8 mouse cellular contexts compared by ENCODE assay signal in the genomic region with DNA sequence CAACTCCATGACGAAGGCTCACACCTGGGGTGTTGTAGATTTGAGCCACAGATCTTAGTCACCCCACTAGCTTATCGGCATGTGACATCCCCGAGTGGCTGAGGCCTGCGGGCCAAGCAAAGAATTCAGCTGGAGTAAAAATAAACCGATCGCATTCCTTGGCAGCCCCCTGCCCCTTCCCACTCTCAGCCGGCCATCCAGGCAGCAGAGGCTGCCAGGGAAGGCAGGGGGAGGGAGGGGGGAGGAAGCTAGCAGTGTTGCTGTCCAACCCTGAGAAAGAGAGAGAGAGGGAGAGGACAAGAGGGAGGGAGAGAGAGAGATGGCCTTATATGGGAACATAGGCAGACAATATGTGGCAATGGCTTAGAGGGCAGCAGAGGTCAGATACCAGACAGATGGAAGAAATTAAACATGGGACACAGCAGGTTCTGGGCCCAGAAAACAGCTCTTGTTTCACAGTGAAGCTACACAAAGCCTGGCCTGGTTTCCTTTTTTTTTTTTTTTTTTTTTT. TPM values are rescaled to one million over a fixed set of nuclear protein-coding genes. Genes with fewer than 3 reads are reported as not detected.
DNase-seq lines count a peak whose midpoint lies in the region; ATAC-seq and TF ChIP-seq lines count a peak whose summit lies in the region.

No protein-coding gene starts in this region.

- H3K4me3 ChIP-seq in liver, adult 2 months (ENCODE audit: insufficient read depth, low read depth, low read length): no peak overlapping the region
- no peak overlapping the region for H3K4me3 ChIP-seq in liver, embryonic 11.5 days (ENCODE audit: low read depth, low read length)
- no peak overlapping the region for H3K4me3 ChIP-seq in embryonic facial prominence, embryonic 13.5 days
- no peak overlapping the region for H3K4me3 ChIP-seq in heart, embryonic 16.5 days (ENCODE audit: low read length)
- H3K4me3 ChIP-seq in neural tube, embryonic 15.5 days (replicated peaks): no peak overlapping the region

- no peak for TF ChIP-seq POLR2A in liver, adult 2 months (IDR thresholded peaks at IDR 0.05; ENCODE audit: extremely low read depth, insufficient read depth, low read length)

- no peak overlapping the region for H3K9ac ChIP-seq in liver, adult 2 months (ENCODE audit: low read depth, low read length)
- H3K9ac ChIP-seq in liver, embryonic 11.5 days (ENCODE audit: low read depth, low read length): no peak overlapping the region
- no peak overlapping the region for H3K9ac ChIP-seq in embryonic facial prominence, embryonic 13.5 days
- peak overlapping the region; percentile 56 for H3K9ac ChIP-seq in heart, embryonic 16.5 days (ENCODE audit: low read length)
- no peak overlapping the region for H3K9ac ChIP-seq in neural tube, embryonic 15.5 days (replicated peaks)

- no peaks in the 10 kb centered on the region for H3K9me3 ChIP-seq in liver, embryonic 11.5 days (ENCODE audit: control insufficient read depth, low read length)
- H3K9me3 ChIP-seq in embryonic facial prominence, embryonic 13.5 days: no peaks in the 10 kb centered on the region
- H3K9me3 ChIP-seq in heart, embryonic 16.5 days (replicated peaks; ENCODE audit: control insufficient read depth, low read length): no peaks in the 10 kb centered on the region
- no peaks in the 10 kb centered on the region for H3K9me3 ChIP-seq in neural tube, embryonic 15.5 days (replicated peaks)

- TF ChIP-seq CTCF in liver, adult 2 months (IDR thresholded peaks at IDR 0.05; ENCODE audit: low read depth, low read length): no peak

- DNase-seq in liver, adult 2 months (ENCODE audit: extremely low read depth, low read depth, low spot score): peak; percentile 26
- no peak for DNase-seq in liver, embryonic 11.5 days (ENCODE audit: low spot score)
- peak; percentile 73 to 85 for DNase-seq in kidney, postnatal 4 days
- DNase-seq in spleen, postnatal 36 days (ENCODE audit: low spot score in 2 of 2): no peak
- DNase-seq in thymus, adult 18-20 months: no peak

- no peak overlapping the region for H3K4me2 ChIP-seq in liver, embryonic 11.5 days
- no peak overlapping the region for H3K4me2 ChIP-seq in embryonic facial prominence, embryonic 13.5 days
- 0 out of 2 replicates have a peak overlapping the region, but pooled peaks have one; percentile 7 for H3K4me2 ChIP-seq in heart, embryonic 16.5 days (ENCODE audit: low read depth, low read length)
- H3K4me2 ChIP-seq in neural tube, embryonic 15.5 days: no peak overlapping the region

- no peaks in the 10 kb centered on the region for H3K79me2 ChIP-seq in liver, adult 2 months (ENCODE audit: control insufficient read depth, insufficient read depth, low read length)

- H3K36me3 ChIP-seq in liver, adult 2 months (ENCODE audit: control insufficient read depth, insufficient read depth, low read length): no peaks in the 10 kb centered on the region
- no peaks in the 10 kb centered on the region for H3K36me3 ChIP-seq in liver, embryonic 11.5 days (ENCODE audit: control insufficient read depth, insufficient read depth, low read length)
- H3K36me3 ChIP-seq in embryonic facial prominence, embryonic 13.5 days: no peaks in the 10 kb centered on the region
- no peaks in the 10 kb centered on the region for H3K36me3 ChIP-seq in heart, embryonic 16.5 days (ENCODE audit: control insufficient read depth, insufficient read depth)
- H3K36me3 ChIP-seq in neural tube, embryonic 15.5 days: no peaks in the 10 kb centered on the region

- no peak; the same call in 1 of the 2 replicates for ATAC-seq in liver, embryonic 11.5 days (replicated peaks; ENCODE audit: low FRiP score)
- ATAC-seq in embryonic facial prominence, embryonic 13.5 days (ENCODE audit: insufficient number of reproducible peaks, insufficient read depth, low FRiP score, low TSS enrichment, low read depth): peak; percentile 78; the same call in 1 of the 2 replicates
- peak; percentile 94 for ATAC-seq in heart, embryonic 16.5 days (replicated peaks; ENCODE audit: extremely low read depth, insufficient read depth, low FRiP score)
- no peak for ATAC-seq in neural tube, embryonic 15.5 days (ENCODE audit: low FRiP score)

- no peak overlapping the region for H3K27ac ChIP-seq in liver, adult 2 months (replicated peaks; ENCODE audit: insufficient read depth, low read depth, low read length)
- no peak overlapping the region for H3K27ac ChIP-seq in liver, embryonic 11.5 days (ENCODE audit: low read depth, low read length)
- H3K27ac ChIP-seq in embryonic facial prominence, embryonic 13.5 days: peak overlapping the region; percentile 82
- peak overlapping the region; percentile 98 for H3K27ac ChIP-seq in heart, embryonic 16.5 days (ENCODE audit: low read length)
- peak overlapping the region; percentile 52 for H3K27ac ChIP-seq in neural tube, embryonic 15.5 days (replicated peaks)

- 74% methylated on average over 7 of the region's 7 CpGs for WGBS in liver, adult 2 months
- WGBS in liver, embryonic 11.5 days: 31% methylated on average over 7 of the region's 7 CpGs
- WGBS in embryonic facial prominence, embryonic 13.5 days: 7% methylated on average over 7 of the region's 7 CpGs
- WGBS in heart, embryonic 16.5 days: 6% methylated on average over 7 of the region's 7 CpGs
- WGBS in neural tube, embryonic 15.5 days: 26% methylated on average over 7 of the region's 7 CpGs

- H3K27me3 ChIP-seq in liver, adult 2 months (ENCODE audit: control insufficient read depth, insufficient read depth, low read length): no peaks in the 10 kb centered on the region
- no peaks in the 10 kb centered on the region; the same call in 1 of the 2 replicates for H3K27me3 ChIP-seq in liver, embryonic 11.5 days (replicated peaks; ENCODE audit: control insufficient read depth, insufficient read depth, low read length)
- no peaks in the 10 kb centered on the region for H3K27me3 ChIP-seq in embryonic facial prominence, embryonic 13.5 days
- no peaks in the 10 kb centered on the region for H3K27me3 ChIP-seq in heart, embryonic 16.5 days (ENCODE audit: control insufficient read depth, insufficient read depth, low read length)
- no peaks in the 10 kb centered on the region for H3K27me3 ChIP-seq in neural tube, embryonic 15.5 days (replicated peaks)

- H3K4me1 ChIP-seq in liver, adult 2 months (ENCODE audit: control insufficient read depth, insufficient read depth, low read length): peaks cover 5% of the 10 kb centered on the region
- H3K4me1 ChIP-seq in liver, embryonic 11.5 days (replicated peaks; ENCODE audit: control insufficient read depth, insufficient read depth, low read length): 0 out of 2 replicates have a peak, but pooled peaks cover 6% of the 10 kb centered on the region
- peaks cover 36% of the 10 kb centered on the region for H3K4me1 ChIP-seq in embryonic facial prominence, embryonic 13.5 days
- H3K4me1 ChIP-seq in heart, embryonic 16.5 days (ENCODE audit: control insufficient read depth, insufficient read depth, low read length): peaks cover 38% of the 10 kb centered on the region
- H3K4me1 ChIP-seq in neural tube, embryonic 15.5 days: peaks cover 11% of the 10 kb centered on the region

RNA-seq across cellular contexts. Expression of a gene that starts 7.1 kb away (rescaled TPM):
- 1.7 and 3.0 TPM in 2 replicates for total RNA-seq in liver, adult 2 months (2014; rRNA removed)
- 0.14 and 0.38 TPM in 2 replicates for polyA plus RNA-seq in liver, adult 2 months (2012; rRNA removed)
- polyA plus RNA-seq in liver, embryonic 11.5 days (2014; fragmentation: Nextera tagmentation; extraction: Ambion mirVana): 8.9 and 10.9 TPM in 2 replicates
- 48.2 and 49.9 TPM in 2 replicates for polyA plus RNA-seq in embryonic facial prominence, embryonic 13.5 days (2015; fragmentation: Nextera tagmentation; extraction: Ambion mirVana)
- polyA plus RNA-seq in heart, embryonic 16.5 days (2015; fragmentation: Nextera tagmentation; extraction: Ambion mirVana): 30.6 and 33.1 TPM in 2 replicates
- polyA plus RNA-seq in neural tube, embryonic 15.5 days (2015; fragmentation: Nextera tagmentation; extraction: Ambion mirVana): 59.2 and 60.6 TPM in 2 replicates

RNA-seq across cellular contexts. Expression of a gene that starts 22.3 kb away (rescaled TPM):
- total RNA-seq in liver, adult 2 months (2014; rRNA removed): 2.2 and 4.3 TPM in 2 replicates
- polyA plus RNA-seq in liver, adult 2 months (2012; rRNA removed): 2.7 and 4.0 TPM in 2 replicates
- 0.47 and 1.3 TPM in 2 replicates for polyA plus RNA-seq in liver, embryonic 11.5 days (2014; fragmentation: Nextera tagmentation; extraction: Ambion mirVana)
- polyA plus RNA-seq in embryonic facial prominence, embryonic 13.5 days (2015; fragmentation: Nextera tagmentation; extraction: Ambion mirVana): 1.8 and 2.0 TPM in 2 replicates
- 2.0 and 2.7 TPM in 2 replicates for polyA plus RNA-seq in heart, embryonic 16.5 days (2015; fragmentation: Nextera tagmentation; extraction: Ambion mirVana)
- polyA plus RNA-seq in neural tube, embryonic 15.5 days (2015; fragmentation: Nextera tagmentation; extraction: Ambion mirVana): 5.0 and 5.9 TPM in 2 replicates

Comparison
In these comparisons a context has a peak if more than half of its experiments do, and no peak if none do; other contexts are left out.
1. DNase-seq: peak in liver, adult 2 months (single experiment) and kidney, postnatal 4 days (2 of 2); none in liver, embryonic 11.5 days (single experiment), spleen, postnatal 36 days (0 of 2) and thymus, adult 18-20 months (0 of 2).
2. H3K27ac ChIP-seq: peak in embryonic facial prominence, embryonic 13.5 days (single experiment), heart, embryonic 16.5 days (single experiment) and neural tube, embryonic 15.5 days (single experiment); none in liver, adult 2 months (single experiment) and liver, embryonic 11.5 days (single experiment).
3. ATAC-seq: peak in embryonic facial prominence, embryonic 13.5 days (single experiment) and heart, embryonic 16.5 days (single experiment); none in liver, embryonic 11.5 days (single experiment) and neural tube, embryonic 15.5 days (single experiment).